Mouse (Mus musculus): ENCODE data around the gene Lce1k.

DNA sequence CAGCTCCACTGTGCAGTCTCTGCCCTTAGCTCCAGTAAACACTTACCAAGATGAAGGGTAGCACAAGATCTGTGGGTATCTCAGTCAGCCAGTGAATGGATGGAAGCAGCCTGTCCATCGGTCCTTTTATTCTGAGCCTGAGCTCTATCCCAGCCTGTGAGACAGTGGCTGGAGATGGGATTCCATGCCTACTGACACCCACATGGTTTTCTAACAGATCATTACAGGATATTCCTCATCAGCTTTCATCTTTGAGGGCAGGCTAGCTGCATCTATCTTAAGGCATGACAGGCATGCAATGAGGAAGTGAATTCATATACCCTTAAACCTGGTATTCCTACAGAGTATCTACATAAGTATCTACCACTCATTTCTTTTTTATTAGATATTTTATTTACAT is 42.7 kb downstream of the Lce1k start, which contains the start of gene Lce1h:
- TF ChIP-seq EP300 (IDR thresholded peaks at IDR 0.05; ENCODE audit: low read depth): no peak
- no peak for TF ChIP-seq CTCF (IDR thresholded peaks at IDR 0.05; ENCODE audit: low read depth)

Measured in heart, postnatal 0 days (tissue).